Mouse (Mus musculus) G1E (cell line): ENCODE measurements around the gene Repin1. TPM values are rescaled to one million over a fixed set of nuclear protein-coding genes. Genes with fewer than 3 reads are reported as not detected.

Source experiments
- ATAC-seq: 2 replicates; pipeline ENCODE4 v1.8.0; 2016; ENCODE audit warnings: mild to moderate bottlenecking; ENCODE audit not compliant: insufficient number of reproducible peaks, poor library complexity, low FRiP score, severe bottlenecking; ENCODE audit errors: extremely low read depth
- DNase-seq: peaks from one replicate; pipeline ENCODE4 v3.0.0; 2012; ENCODE audit warnings: low spot score
- H3K27me3 ChIP-seq: 2 replicates; pipeline ENCODE4 v1.6.1; 2012; ENCODE audit warnings: mild to moderate bottlenecking, low read length, inconsistent platforms; ENCODE audit not compliant: insufficient read depth
- H3K36me3 ChIP-seq: replicated peaks from 2 replicates; pipeline ENCODE3; 2012; ENCODE audit warnings: mild to moderate bottlenecking, inconsistent platforms
- H3K4me1 ChIP-seq: 2 replicates; pipeline ENCODE4 v1.6.1; 2012; ENCODE audit warnings: low read depth, low read length, inconsistent platforms, mixed read lengths; ENCODE audit not compliant: insufficient read depth
- H3K4me3 ChIP-seq: 2 replicates; pipeline ENCODE4 v1.5.1; 2012; ENCODE audit warnings: low read depth, mild to moderate bottlenecking, inconsistent platforms, low read length, moderate library complexity, mixed read lengths
- H3K9me3 ChIP-seq: replicated peaks from 2 replicates; pipeline ENCODE4 v1.6.1; 2012; ENCODE audit warnings: inconsistent platforms
- CTCF ChIP-seq: IDR thresholded peaks from 2 replicates; pipeline ENCODE4 v1.5.1; 2012; ENCODE audit warnings: low read depth, low read length, inconsistent platforms, mixed read lengths
- GATA1 ChIP-seq: IDR thresholded peaks from 2 replicates; pipeline ENCODE4 v1.6.1; 2012; ENCODE audit warnings: borderline replicate concordance, low read length, inconsistent platforms, mixed read lengths
- GATA2 ChIP-seq: IDR thresholded peaks from 2 replicates; pipeline ENCODE4 v1.6.1; 2012; ENCODE audit warnings: low read depth, low read length, inconsistent platforms, borderline replicate concordance
- POLR2AphosphoS5 ChIP-seq: IDR thresholded peaks from 2 replicates; pipeline ENCODE4 v1.6.1; 2012; ENCODE audit warnings: low read depth, low read length, inconsistent platforms; ENCODE audit not compliant: insufficient replicate concordance
- TAL1 ChIP-seq: conservative IDR thresholded peaks from 2 replicates; pipeline ENCODE4 v1.6.1; 2012; ENCODE audit warnings: low read depth, low read length, inconsistent platforms, mixed read lengths
- polyA plus RNA-seq: library from polyadenylated mRNA; stranded (reverse); fragments of >175 nt; gene quantifications from 2 replicates; pipeline ENCODE4 v1.2.3, GENCODE M21; 2012
- total RNA-seq, 2 experiments: library from RNA; stranded (forward) in 1 of 2; stranded (reverse) in 1 of 2; fragments of 200-1000 nt in 1 of 2; fragments of >200 nt in 1 of 2; fragmentation: Nextera tagmentation in 1 of 2; gene quantifications; 2 replicates each; pipeline ENCODE4 v1.2.3; 2014 to 2017

Repin1 gene
- total and polyA plus RNA-seq, 3 experiments: 0.27 TPM; not detected in 2

- no peak overlapping the region for H3K4me3 ChIP-seq
- H3K36me3 ChIP-seq: no peaks in the 10 kb centered on the region
- no peak for TF ChIP-seq GATA1
- no peaks in the 10 kb centered on the region for H3K4me1 ChIP-seq
- DNase-seq: no peak
- ATAC-seq: no peak
- no peaks in the 10 kb centered on the region for H3K27me3 ChIP-seq
- H3K9me3 ChIP-seq: no peaks in the 10 kb centered on the region
These were observed 14.9 kb upstream of the Repin1 start for GRCm38 (mm10) chr6:48578736-48579135.

- DNase-seq (no peak), ATAC-seq (no peak)
- H3K9me3 ChIP-seq: no peaks in the 10 kb centered on the region
- H3K4me1 ChIP-seq: no peaks in the 10 kb centered on the region
- no peaks in the 10 kb centered on the region for H3K36me3 ChIP-seq
- TF ChIP-seq POLR2AphosphoS5 (no peak), GATA1 (no peak), GATA2 (no peak), CTCF (no peak), TAL1 (no peak)
- no peak overlapping the region for H3K4me3 ChIP-seq
- no peaks in the 10 kb centered on the region for H3K27me3 ChIP-seq
These were observed 14.5 kb upstream of the Repin1 start for GRCm38 (mm10) chr6:48579215-48579648.

GRCm38 (mm10) chr6:48581257-48581656 lies 12.4 kb upstream of the Repin1 start:
- Histone ChIP-seq H3K4me3 (no peak overlapping the region), H3K36me3 (no peaks in the 10 kb centered on the region), H3K27me3 (no peaks in the 10 kb centered on the region), H3K4me1 (no peaks in the 10 kb centered on the region), H3K9me3 (0 out of 2 replicates have a peak, but pooled peaks cover 2% of the 10 kb centered on the region)
- ATAC-seq (no peak), DNase-seq (no peak)
- TF ChIP-seq CTCF (no peak), POLR2AphosphoS5 (no peak), GATA1 (no peak), GATA2 (no peak), TAL1 (no peak)

DNA sequence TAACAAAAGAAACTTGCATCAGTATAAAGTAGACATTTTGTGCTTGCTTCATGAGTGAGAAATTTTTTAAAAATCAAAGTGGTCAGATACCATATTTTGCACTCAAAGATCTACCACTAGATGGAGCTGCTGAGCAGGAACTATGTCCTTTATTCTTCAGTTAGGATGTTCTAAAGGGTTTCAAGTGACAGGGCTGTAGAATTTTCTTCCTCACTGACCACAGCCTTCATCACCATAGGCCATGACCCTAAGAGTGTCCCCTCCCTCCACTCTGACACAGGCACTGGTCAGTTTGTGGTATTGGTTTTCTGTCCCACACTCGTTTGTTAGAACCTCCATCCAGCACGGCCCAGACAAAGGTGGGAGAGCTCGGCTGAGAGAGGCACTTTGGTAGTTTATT lies 11.6 kb upstream of the Repin1 start:
- H3K4me1 ChIP-seq: no peaks in the 10 kb centered on the region
- H3K4me3 ChIP-seq: no peak overlapping the region
- no peaks in the 10 kb centered on the region for H3K27me3 ChIP-seq
- TF ChIP-seq CTCF (peak; percentile 26; the same call in 1 of the 2 replicates), POLR2AphosphoS5 (no peak), GATA1 (no peak)
- H3K36me3 ChIP-seq: no peaks in the 10 kb centered on the region
- DNase-seq: no peak
- no peak for ATAC-seq
- 0 out of 2 replicates have a peak, but pooled peaks cover 2% of the 10 kb centered on the region for H3K9me3 ChIP-seq

GRCm38 (mm10) chr6:48589194-48589750 lies 4.4 kb upstream of the Repin1 start, which contains the start of gene Gm45021:
Gene Gm45021 (plus strand): TSS chr6:48589610.
- Histone ChIP-seq H3K9me3 (0 out of 2 replicates have a peak, but pooled peaks cover 2% of the 10 kb centered on the region), H3K27me3 (no peaks in the 10 kb centered on the region; the same call in 1 of the 2 replicates), H3K4me3 (no peak within 1 kb of the TSS), H3K4me1 (no peaks in the 10 kb centered on the region), H3K36me3 (no peaks in the 10 kb centered on the region)
- TF ChIP-seq GATA1: no peak
- DNase-seq (no peak), ATAC-seq (no peak)

DNA sequence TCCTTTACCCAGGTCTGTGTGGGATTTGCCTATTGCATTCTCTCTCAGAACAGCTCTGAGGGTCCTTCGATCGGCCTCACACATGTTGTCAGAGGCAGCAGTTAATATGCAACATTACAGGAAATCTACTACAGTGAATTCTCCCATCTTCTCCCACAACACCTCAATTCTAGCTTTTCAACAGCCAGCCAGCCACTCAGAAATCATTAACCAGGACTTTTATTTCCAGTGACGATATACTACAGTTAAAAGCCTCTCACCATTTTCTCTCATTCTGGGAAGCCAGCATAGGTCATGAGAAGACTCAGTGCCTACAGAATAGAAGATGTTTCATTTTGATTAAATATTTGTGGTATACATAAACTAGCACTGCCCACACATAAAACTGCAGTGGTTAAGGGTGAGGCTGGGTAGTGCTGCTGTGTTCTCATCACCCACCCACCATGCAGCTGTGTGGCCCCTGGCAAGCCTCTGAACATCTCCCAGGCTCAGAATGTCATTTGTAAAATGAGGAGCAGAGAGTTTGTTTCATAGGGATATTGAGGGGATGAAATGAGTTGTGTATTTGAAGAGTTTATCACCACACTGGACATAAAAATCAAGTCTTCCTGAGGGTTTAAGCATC lies 2.4 kb upstream of the Repin1 start:
- H3K4me3 ChIP-seq: no peak overlapping the region
- no peaks in the 10 kb centered on the region for H3K4me1 ChIP-seq
- no peaks in the 10 kb centered on the region for H3K36me3 ChIP-seq
- DNase-seq (no peak), ATAC-seq (no peak)
- TF ChIP-seq GATA1: no peak
- no peak for TF ChIP-seq GATA2
- TF ChIP-seq CTCF: no peak
- no peak for TF ChIP-seq TAL1
- TF ChIP-seq POLR2AphosphoS5: no peak
- no peaks in the 10 kb centered on the region; the same call in 1 of the 2 replicates for H3K27me3 ChIP-seq
- no peaks in the 10 kb centered on the region for H3K9me3 ChIP-seq
